Mouse (Mus musculus) adrenal gland, adult 8-10 months (tissue): Measurements from ENCODE around the gene Adcy9. TPM values are rescaled to one million over a fixed set of nuclear protein-coding genes. Genes with fewer than 3 reads are reported as not detected.
"Not testable (repeated sequence)": the region's sequence is repeated elsewhere in the genome, so short reads cannot be mapped to it uniquely, and the experiment has no call there.

Source experiments
- DNase-seq: peaks from one replicate; pipeline ENCODE4 v3.0.0; 2022
- total RNA-seq, 4 experiments: library from RNA; stranded (reverse); gene quantifications; 2 replicates each; pipeline ENCODE4 v1.2.4; 2022

Gene Adcy9
- total RNA-seq, 4 experiments from 2014 or later = 62.8 to 84.2 (median 72.6) TPM

- DNase-seq = no peak
Measured at GRCm38 (mm10) chr16:4381487-4381886, 38.8 kb downstream of the Adcy9 start.

GRCm38 (mm10) chr16:4378788-4379187 lies 41.5 kb downstream of the Adcy9 start:
- DNase-seq = no peak

- peak; percentile 81 for DNase-seq
Measured at GRCm38 (mm10) chr16:4377556-4377955, 42.7 kb downstream of the Adcy9 start.

GRCm38 (mm10) chr16:4374780-4375380 lies 45.4 kb downstream of the Adcy9 start:
- DNase-seq = peak; percentile 85

- no peak for DNase-seq
Measured at GRCm38 (mm10) chr16:4374270-4374669, 46.0 kb downstream of the Adcy9 start.

- no peak for DNase-seq
Measured at GRCm38 (mm10) chr16:4371039-4371438, 49.3 kb downstream of the Adcy9 start.

GRCm38 (mm10) chr16:4370141-4370541 lies 50.2 kb downstream of the Adcy9 start:
- DNase-seq = peak; percentile 95

GRCm38 (mm10) chr16:4367930-4368329 lies 52.4 kb downstream of the Adcy9 start:
- no peak for DNase-seq

GRCm38 (mm10) chr16:4367291-4367690 lies 53.0 kb downstream of the Adcy9 start:
- DNase-seq = no peak

- no peak for DNase-seq
Measured at GRCm38 (mm10) chr16:4366671-4367070, 53.6 kb downstream of the Adcy9 start.

- no peak for DNase-seq
Measured at GRCm38 (mm10) chr16:4363341-4364116, 56.8 kb downstream of the Adcy9 start.

- no peak for DNase-seq
Measured at GRCm38 (mm10) chr16:4355260-4356043, 64.8 kb downstream of the Adcy9 start.

- DNase-seq = no peak
Measured at GRCm38 (mm10) chr16:4342579-4342978, 77.7 kb downstream of the Adcy9 start.

- DNase-seq = peak; percentile 29
Measured at GRCm38 (mm10) chr16:4341316-4342062, 78.8 kb downstream of the Adcy9 start.

- DNase-seq = not testable (repeated sequence)
Measured at GRCm38 (mm10) chr16:4339216-4339615, 81.1 kb downstream of the Adcy9 start.

GRCm38 (mm10) chr16:4337269-4337668 lies 83.0 kb downstream of the Adcy9 start:
- no peak for DNase-seq

- DNase-seq = no peak
Measured at GRCm38 (mm10) chr16:4333788-4334187, 86.5 kb downstream of the Adcy9 start.

GRCm38 (mm10) chr16:4333371-4333770 lies 86.9 kb downstream of the Adcy9 start:
- no peak for DNase-seq

GRCm38 (mm10) chr16:4327081-4327480 lies 93.2 kb downstream of the Adcy9 start:
- no peak for DNase-seq

- DNase-seq = no peak
Measured at GRCm38 (mm10) chr16:4325801-4326200, 94.5 kb downstream of the Adcy9 start.

GRCm38 (mm10) chr16:4324967-4325366 lies 95.3 kb downstream of the Adcy9 start:
- DNase-seq = no peak

GRCm38 (mm10) chr16:4320856-4321255 lies 99.4 kb downstream of the Adcy9 start:
- no peak for DNase-seq
